Mouse (Mus musculus) heart, adult 2 months (tissue): ENCODE data around the gene Ago4. TPM values are rescaled to one million over a fixed set of nuclear protein-coding genes. Genes with fewer than 3 reads are reported as not detected.

Experiments
- DNase-seq, 2 experiments: peaks; one replicate each; pipeline ENCODE4 v3.0.0; 2021
- H3K27ac ChIP-seq: fragments of 200-600 bp; 2 replicates; pipeline ENCODE4 v1.8.1; 2022
- H3K27me3 ChIP-seq: fragments of 200-500 bp; 2 replicates; pipeline ENCODE4 v1.6.1; 2012; ENCODE audit warnings: mild to moderate bottlenecking, low read length, inconsistent platforms, mixed read lengths; ENCODE audit not compliant: control insufficient read depth, insufficient read depth
- H3K36me3 ChIP-seq: fragments of 200-500 bp; 2 replicates; pipeline ENCODE4 v1.6.1; 2012; ENCODE audit warnings: low read length, inconsistent platforms; ENCODE audit not compliant: control insufficient read depth, insufficient read depth
- H3K4me1 ChIP-seq: fragments of 200-500 bp; 2 replicates; pipeline ENCODE4 v1.6.1; 2011; ENCODE audit warnings: low read length; ENCODE audit not compliant: control insufficient read depth, insufficient read depth
- H3K4me3 ChIP-seq: fragments of 200-600 bp; 2 replicates; pipeline ENCODE4 v1.8.1; 2022
- H3K79me2 ChIP-seq: fragments of 200-500 bp; replicated peaks from 2 replicates; pipeline ENCODE4 v1.6.1; 2012; ENCODE audit warnings: mild to moderate bottlenecking, inconsistent platforms, low read length, moderate library complexity, mixed read lengths; ENCODE audit not compliant: control insufficient read depth, insufficient read depth
- H3K9ac ChIP-seq: fragments of 200-500 bp; 2 replicates; pipeline ENCODE4 v1.6.1; 2012; ENCODE audit warnings: low read depth, mild to moderate bottlenecking, control low read depth, inconsistent platforms, low read length, mixed read lengths
- CTCF ChIP-seq: fragments of 200-600 bp; IDR thresholded peaks from 2 replicates; pipeline ENCODE4 v1.8.1; 2022; ENCODE audit warnings: antibody characterized with exemption, mild to moderate bottlenecking, moderate library complexity
- EP300 ChIP-seq: fragments of 200-500 bp; IDR thresholded peaks from 2 replicates; pipeline ENCODE4 v1.6.1; 2011; ENCODE audit warnings: low read depth, low read length, control low read depth; ENCODE audit not compliant: insufficient read depth
- POLR2A ChIP-seq: fragments of 200-500 bp; IDR thresholded peaks from 2 replicates; pipeline ENCODE4 v1.6.1; 2011; ENCODE audit warnings: mild to moderate bottlenecking, low read depth, low read length, control low read depth; ENCODE audit not compliant: insufficient read depth
- WGBS: fragments of 180-500 bp; shearing (Covaris S2); methylation state at CpG from one replicate; pipeline ENCODE4 v1.1.7; 2018; 5-methylcytosine and 5-hydroxymethylcytosine counted together
- intact Hi-C: fragments of 180-260 bp; cut with DNase I; formaldehyde crosslinking; loops from one replicate; pipeline ENCODE4 v1.15.1; 2025
- polyA plus RNA-seq: library from polyadenylated mRNA; depleted of rRNA; stranded (reverse); fragments of >200 nt; gene quantifications from 2 replicates; pipeline ENCODE4 v1.2.3, GENCODE M21; 2012
- total RNA-seq, 2 experiments: library from RNA; stranded (reverse); gene quantifications; 2 replicates each; pipeline ENCODE4 v1.2.3; 2021

Gene Ago4
- total and polyA plus RNA-seq, 3 experiments: 2.2 to 11.7 (median 9.6) TPM

GRCm38 (mm10) chr4:126533729-126534070 is 428 bp upstream of the Ago4 start:
- Histone ChIP-seq H3K36me3 (peaks cover 2% of the 10 kb centered on the region), H3K27me3 (no peaks in the 10 kb centered on the region; the same call in 1 of the 2 replicates), H3K79me2 (no peaks in the 10 kb centered on the region), H3K4me1 (peaks cover 4% of the 10 kb centered on the region), H3K27ac (peak overlapping the region; percentile 57; the same call in 1 of the 2 replicates), H3K9ac (peak overlapping the region; percentile 99), H3K4me3 (peak overlapping the region; percentile 59)
- DNase-seq: no peak
- 18% methylated on average over 7 of the region's 7 CpGs for WGBS
- intact Hi-C loops: no loop called here
- TF ChIP-seq POLR2A (no peak), EP300 (no peak), CTCF (no peak)

GRCm38 (mm10) chr4:126532292-126532691 is 980 bp downstream of the Ago4 start:
- intact Hi-C loops: no loop called here

GRCm38 (mm10) chr4:126526828-126527227 is 6.4 kb downstream of the Ago4 start:
- no peaks in the 10 kb centered on the region for H3K27me3 ChIP-seq
- TF ChIP-seq POLR2A: no peak
- H3K27ac ChIP-seq: no peak overlapping the region
- H3K4me1 ChIP-seq: no peaks in the 10 kb centered on the region; the same call in 1 of the 2 replicates
- no peaks in the 10 kb centered on the region for H3K79me2 ChIP-seq
- H3K9ac ChIP-seq: no peak overlapping the region
- H3K36me3 ChIP-seq: no peaks in the 10 kb centered on the region; the same call in 1 of the 2 replicates
- no peak for DNase-seq
- 93% methylated on average over 5 of the region's 5 CpGs for WGBS
- intact Hi-C loops: no loop called here
- no peak overlapping the region for H3K4me3 ChIP-seq

More at GRCm38 (mm10) chr4:126532292-126532691, 980 bp downstream of the Ago4 start:
- Histone ChIP-seq H3K4me1 (peaks cover 4% of the 10 kb centered on the region), H3K9ac (peak overlapping the region; percentile 99), H3K4me3 (peak overlapping the region; percentile 77), H3K27me3 (no peaks in the 10 kb centered on the region; the same call in 1 of the 2 replicates), H3K36me3 (peaks cover 2% of the 10 kb centered on the region), H3K79me2 (no peaks in the 10 kb centered on the region), H3K27ac (peak overlapping the region; percentile 54)
- TF ChIP-seq CTCF (no peak), POLR2A (no peak), EP300 (no peak)
- 46% methylated on average over 5 of the region's 5 CpGs for WGBS
- no peak for DNase-seq

GRCm38 (mm10) chr4:126526164-126526563 is 7.1 kb downstream of the Ago4 start:
- no peak overlapping the region for H3K9ac ChIP-seq

GRCm38 (mm10) chr4:126512308-126513066 is 20.8 kb downstream of the Ago4 start:
- no peak overlapping the region for H3K27ac ChIP-seq
- no peak for DNase-seq
- H3K36me3 ChIP-seq: no peaks in the 10 kb centered on the region
- H3K4me3 ChIP-seq: no peak overlapping the region
- no peak for TF ChIP-seq EP300
- no peak for TF ChIP-seq CTCF
- TF ChIP-seq POLR2A: no peak
- no peaks in the 10 kb centered on the region for H3K79me2 ChIP-seq
- no peak overlapping the region for H3K9ac ChIP-seq
- H3K27me3 ChIP-seq: no peaks in the 10 kb centered on the region
- 82% methylated on average over 6 of the region's 6 CpGs for WGBS
- no peaks in the 10 kb centered on the region for H3K4me1 ChIP-seq
- intact Hi-C loops: no loop called here

More at GRCm38 (mm10) chr4:126526164-126526563, 7.1 kb downstream of the Ago4 start:
- H3K36me3 ChIP-seq: no peaks in the 10 kb centered on the region
- no peaks in the 10 kb centered on the region; the same call in 1 of the 2 replicates for H3K4me1 ChIP-seq
- intact Hi-C loops: no loop called here
- peak in 1 of 2 experiments; percentile 24 for DNase-seq
- H3K79me2 ChIP-seq: no peaks in the 10 kb centered on the region
- no peaks in the 10 kb centered on the region for H3K27me3 ChIP-seq
- no peak overlapping the region for H3K27ac ChIP-seq
- H3K4me3 ChIP-seq: no peak overlapping the region
- WGBS: 49% methylated on average over 3 of the region's 3 CpGs
- TF ChIP-seq EP300 (no peak), POLR2A (no peak), CTCF (no peak)

GRCm38 (mm10) chr4:126511013-126511412 is 22.3 kb downstream of the Ago4 start:
- no peaks in the 10 kb centered on the region for H3K79me2 ChIP-seq
- intact Hi-C loops: no loop called here
- DNase-seq: no peak
- TF ChIP-seq EP300 (no peak), POLR2A (no peak), CTCF (no peak)
- H3K36me3 ChIP-seq: no peaks in the 10 kb centered on the region
- 86% methylated on average over 5 of the region's 5 CpGs for WGBS
- no peak overlapping the region for H3K4me3 ChIP-seq
- H3K4me1 ChIP-seq: no peaks in the 10 kb centered on the region
- no peak overlapping the region for H3K9ac ChIP-seq
- H3K27me3 ChIP-seq: no peaks in the 10 kb centered on the region
- no peak overlapping the region for H3K27ac ChIP-seq
